Mouse (Mus musculus) hindbrain, embryonic 10.5 days (tissue): ENCODE measurements around the gene Abhd6. TPM values are rescaled to one million over a fixed set of nuclear protein-coding genes. Genes with fewer than 3 reads are reported as not detected.

Source experiments
- DNase-seq: peaks from one replicate; pipeline ENCODE4 v3.0.0-alpha.2; 2017; ENCODE audit warnings: low spot score
- H3K27ac ChIP-seq: fragments of 300-500 bp; sonication (generic); 2 replicates; pipeline ENCODE4 v1.5.1; 2016; ENCODE audit warnings: mild to moderate bottlenecking, moderate library complexity
- H3K27me3 ChIP-seq: fragments of 300-500 bp; sonication (generic); 2 replicates; pipeline ENCODE4 v1.6.1; 2016; ENCODE audit warnings: mild to moderate bottlenecking; ENCODE audit not compliant: poor library complexity, insufficient read depth, severe bottlenecking
- H3K36me3 ChIP-seq: fragments of 300-500 bp; sonication (generic); 2 replicates; pipeline ENCODE4 v1.6.1; 2016; ENCODE audit warnings: mild to moderate bottlenecking, moderate library complexity
- H3K4me1 ChIP-seq: fragments of 300-500 bp; sonication (generic); replicated peaks from 2 replicates; pipeline ENCODE4 v1.6.1; 2016; ENCODE audit warnings: mild to moderate bottlenecking
- H3K4me3 ChIP-seq: fragments of 300-500 bp; sonication (generic); 2 replicates; pipeline ENCODE4 v1.5.1; 2016; ENCODE audit warnings: mild to moderate bottlenecking, moderate library complexity
- H3K9me3 ChIP-seq: fragments of 300-500 bp; sonication (generic); 2 replicates; pipeline ENCODE4 v1.6.1; 2016; ENCODE audit warnings: mild to moderate bottlenecking, moderate library complexity
- WGBS: fragments of 180-500 bp; shearing (Covaris S2); methylation state at CpG from one replicate; pipeline ENCODE4 v1.1.7; 2016; 5-methylcytosine and 5-hydroxymethylcytosine counted together
- polyA plus RNA-seq: library from polyadenylated mRNA; unstranded; fragments of >200 nt; fragmentation: Nextera tagmentation; extraction: Ambion mirVana; gene quantifications from 2 replicates; pipeline ENCODE4 v1.2.1, GENCODE M21; 2016

Gene Abhd6
- polyA plus RNA-seq, 1 experiment from 2014 or later, result 15.1 TPM

DNA sequence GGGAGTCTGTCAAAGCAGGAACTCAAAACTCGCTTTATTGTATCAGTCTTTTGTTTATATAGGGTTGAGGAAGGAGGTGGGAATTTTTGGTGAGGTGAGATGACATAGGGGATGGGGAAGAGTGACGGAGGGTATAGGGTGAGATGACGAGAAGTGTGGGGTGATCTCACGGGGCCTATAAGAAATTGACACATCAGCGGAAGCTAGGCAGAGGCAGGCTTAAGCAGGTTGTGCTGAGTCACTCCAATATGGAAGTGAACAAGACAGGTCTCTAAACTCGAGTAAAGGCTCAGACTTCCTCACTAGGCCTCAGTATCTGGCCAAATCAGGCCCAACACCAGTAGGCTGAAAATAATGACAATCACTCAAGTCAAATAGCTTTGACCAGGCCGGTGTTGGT lies 57.2 kb downstream of the Abhd6 start:
- Histone ChIP-seq H3K9me3 (no peaks in the 10 kb centered on the region), H3K4me1 (peaks cover 18% of the 10 kb centered on the region), H3K4me3 (no peak overlapping the region), H3K27ac (no peak overlapping the region), H3K27me3 (no peaks in the 10 kb centered on the region), H3K36me3 (no peaks in the 10 kb centered on the region)
- WGBS, result 94% methylated on average over 7 of the region's 7 CpGs
- no peak for DNase-seq

DNA sequence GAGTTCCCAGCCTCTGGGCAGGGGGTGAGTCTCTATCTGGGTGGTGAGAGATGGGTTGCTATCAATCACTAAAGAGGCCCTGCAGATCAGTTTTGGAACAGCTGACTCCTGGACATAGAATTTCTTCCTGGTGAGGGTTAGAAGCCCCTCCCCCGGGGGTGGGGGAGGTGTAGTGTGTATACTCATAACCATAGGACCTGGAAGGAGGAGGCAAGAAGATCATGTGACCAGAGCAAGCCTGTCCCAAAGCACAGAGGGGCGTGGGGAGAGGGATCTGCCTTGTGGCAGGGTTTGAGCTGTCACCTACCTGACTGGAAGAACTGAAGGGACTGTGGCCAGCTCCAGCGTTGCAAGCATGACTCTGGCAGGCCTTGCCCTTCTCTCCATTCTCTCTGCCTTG lies 59.4 kb downstream of the Abhd6 start:
- peak overlapping the region; percentile 46 for H3K27ac ChIP-seq
- 30% methylated on average over 3 of the region's 3 CpGs for WGBS

DNA sequence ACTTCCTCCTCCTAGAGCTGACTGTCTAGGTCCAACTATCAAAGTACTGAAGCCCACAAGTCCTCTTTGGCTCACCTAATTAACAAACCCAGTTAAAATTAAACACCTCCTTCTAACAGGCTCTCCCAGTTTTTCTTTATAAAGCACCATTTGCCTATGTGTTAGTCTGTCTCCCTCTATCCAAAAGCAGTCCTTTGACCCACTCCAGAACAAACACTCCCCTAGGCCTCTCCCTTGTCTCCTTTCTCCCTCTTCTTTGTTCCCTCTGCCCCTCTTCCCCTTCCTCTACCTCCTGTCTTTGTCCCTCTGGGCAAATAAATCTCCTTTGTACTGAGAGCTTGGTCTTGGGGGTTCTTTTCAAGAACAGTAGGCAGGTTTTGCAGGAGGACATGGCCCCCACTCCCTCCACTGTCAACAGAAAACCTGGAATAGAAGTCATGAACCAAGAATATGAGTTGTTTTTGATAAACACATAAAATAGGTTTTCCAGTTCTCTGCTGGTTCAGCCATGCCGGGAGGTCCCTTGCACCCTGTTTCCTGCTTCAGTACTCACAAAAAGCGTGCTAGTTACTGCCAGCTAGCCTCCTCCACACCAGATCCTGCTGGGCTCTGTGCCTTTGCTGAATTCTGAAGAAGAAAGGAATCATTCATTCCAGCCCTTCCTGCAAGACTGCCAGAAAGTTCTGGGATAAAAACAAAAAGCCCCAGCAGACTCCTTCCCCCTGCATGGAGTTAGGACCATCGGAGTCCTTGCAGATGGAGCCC lies 60.0 kb downstream of the Abhd6 start:
- H3K4me3 ChIP-seq, result no peak overlapping the region
- H3K9me3 ChIP-seq, result no peaks in the 10 kb centered on the region
- H3K27ac ChIP-seq, result peak overlapping the region; percentile 46
- no peaks in the 10 kb centered on the region for H3K27me3 ChIP-seq
- 51% methylated on average over 3 of the region's 3 CpGs for WGBS
- H3K4me1 ChIP-seq, result peaks cover 17% of the 10 kb centered on the region
- no peaks in the 10 kb centered on the region for H3K36me3 ChIP-seq
- no peak for DNase-seq

More for the DNA sequence above, 59.4 kb downstream of the Abhd6 start:
- no peaks in the 10 kb centered on the region for H3K36me3 ChIP-seq
- peak; percentile 31 for DNase-seq
- H3K4me1 ChIP-seq, result peaks cover 17% of the 10 kb centered on the region
- H3K4me3 ChIP-seq, result no peak overlapping the region
- H3K27me3 ChIP-seq, result no peaks in the 10 kb centered on the region
- H3K9me3 ChIP-seq, result no peaks in the 10 kb centered on the region

DNA sequence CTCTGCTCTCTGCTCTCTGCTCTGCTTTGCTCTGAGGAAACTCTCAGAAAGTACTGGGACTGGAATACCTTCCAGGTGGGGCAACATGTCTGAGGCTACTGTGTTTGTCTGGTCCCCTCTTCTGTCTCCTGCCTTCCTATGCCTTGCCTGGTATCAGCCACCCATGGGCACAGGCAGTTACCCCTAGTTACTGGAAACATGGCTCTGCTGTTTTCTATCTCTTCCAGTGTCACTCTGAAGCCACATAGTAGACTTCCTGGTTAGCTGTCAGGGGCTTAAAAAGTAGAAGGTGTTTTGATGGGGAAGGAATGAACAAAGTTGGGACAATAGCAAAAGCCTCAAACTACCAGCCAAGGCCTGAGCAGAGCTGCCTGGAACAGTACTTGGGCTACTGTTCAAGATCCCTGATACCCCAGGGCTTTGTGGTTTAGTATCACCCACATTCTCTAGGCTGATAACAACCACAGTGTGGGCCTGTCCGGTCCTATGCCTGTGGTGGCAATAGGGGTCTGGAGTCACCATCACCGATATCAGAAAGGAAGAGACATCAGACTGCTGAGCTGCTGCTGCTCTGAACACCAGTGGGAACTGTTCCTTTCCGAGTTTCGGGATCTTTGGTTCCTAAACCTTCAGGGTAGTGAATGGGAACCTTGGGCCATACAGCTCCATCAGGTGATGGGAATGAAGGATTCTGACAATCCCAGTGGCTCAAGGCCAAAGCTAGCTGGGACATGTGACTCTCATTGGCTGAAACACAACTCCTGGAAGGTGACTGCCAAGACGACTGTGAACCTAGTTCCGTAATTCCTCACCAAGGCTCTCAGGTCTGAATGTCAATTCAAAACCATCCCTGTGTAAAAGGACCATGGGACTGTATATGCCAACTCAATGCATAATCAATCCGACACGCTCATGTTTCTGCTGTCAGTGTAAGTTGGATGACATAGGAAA lies 61.4 kb downstream of the Abhd6 start:
- 92% methylated on average over 8 of the region's 8 CpGs for WGBS
- DNase-seq, result no peak
- peak overlapping the region; percentile 14; the same call in 1 of the 2 replicates for H3K27ac ChIP-seq

DNA sequence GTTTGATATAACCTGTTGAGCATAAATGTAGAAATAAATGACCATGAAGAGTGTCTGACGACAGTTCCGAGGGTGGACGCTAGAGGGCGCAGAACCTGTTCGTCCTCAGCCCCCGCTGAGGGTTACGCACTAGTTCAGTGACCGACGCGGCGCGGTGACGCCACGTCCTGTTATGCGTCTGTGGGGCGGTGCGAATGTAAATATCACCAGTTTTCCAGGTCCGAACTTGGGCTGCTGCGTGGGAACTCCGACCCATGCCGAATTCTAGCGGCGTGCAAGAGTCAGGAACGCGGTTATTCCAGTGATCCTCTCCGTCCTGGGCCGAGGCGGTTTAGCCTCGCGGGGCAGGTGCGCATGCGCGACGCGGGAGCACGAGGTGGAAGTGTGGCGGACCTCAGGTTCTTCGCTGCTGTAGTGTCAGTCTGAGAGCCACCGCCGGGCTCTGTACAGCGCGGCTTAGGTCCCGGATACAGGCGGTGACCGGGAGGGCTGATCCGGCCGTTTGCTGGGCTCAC lies 77.5 kb downstream of the Abhd6 start, which contains the start of gene Rpp14:
Gene Rpp14, plus strand, starts transcription at position 203 of the 515 bp plus-strand sequence.
- Histone ChIP-seq H3K4me3 (peak within 1 kb of the TSS; percentile 77), H3K36me3 (peaks cover 19% of the 10 kb centered on the region), H3K27me3 (no peaks in the 10 kb centered on the region), H3K9me3 (no peaks in the 10 kb centered on the region), H3K4me1 (peaks cover 16% of the 10 kb centered on the region), H3K27ac (peak within 1 kb of the TSS; percentile 94)
- peak; percentile 93 for DNase-seq
- under 1% methylated on average over 47 of the region's 47 CpGs for WGBS

More for the DNA sequence above, 61.4 kb downstream of the Abhd6 start:
- peaks cover 17% of the 10 kb centered on the region for H3K4me1 ChIP-seq
- H3K27me3 ChIP-seq, result no peaks in the 10 kb centered on the region
- H3K4me3 ChIP-seq, result no peak overlapping the region
- H3K36me3 ChIP-seq, result no peaks in the 10 kb centered on the region
- no peaks in the 10 kb centered on the region for H3K9me3 ChIP-seq

DNA sequence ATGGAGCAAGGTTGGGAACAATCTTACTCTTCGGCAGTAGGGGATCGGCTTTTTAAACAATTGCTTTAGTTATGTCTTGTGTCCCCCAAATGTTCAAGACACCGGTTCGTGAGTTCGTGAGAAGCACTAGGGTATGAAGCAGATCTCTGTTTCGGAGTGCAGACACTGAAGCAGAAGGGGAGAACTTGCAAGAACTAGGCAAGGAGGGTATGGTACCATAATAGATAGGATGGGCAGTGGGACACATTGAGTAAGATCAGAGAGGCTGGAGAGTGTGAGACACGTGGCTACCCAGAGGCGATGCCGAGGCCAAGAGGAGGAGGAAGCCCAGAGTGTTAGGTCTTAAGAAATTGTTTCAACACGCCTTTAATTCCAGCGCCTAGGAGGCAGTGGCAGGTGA lies 78.0 kb downstream of the Abhd6 start:
- Histone ChIP-seq H3K36me3 (peaks cover 24% of the 10 kb centered on the region), H3K27ac (peak overlapping the region; percentile 94), H3K4me1 (peaks cover 16% of the 10 kb centered on the region), H3K4me3 (peak overlapping the region; percentile 77), H3K27me3 (no peaks in the 10 kb centered on the region), H3K9me3 (no peaks in the 10 kb centered on the region)
- 6% methylated on average over 11 of the region's 11 CpGs for WGBS
- no peak for DNase-seq

DNA sequence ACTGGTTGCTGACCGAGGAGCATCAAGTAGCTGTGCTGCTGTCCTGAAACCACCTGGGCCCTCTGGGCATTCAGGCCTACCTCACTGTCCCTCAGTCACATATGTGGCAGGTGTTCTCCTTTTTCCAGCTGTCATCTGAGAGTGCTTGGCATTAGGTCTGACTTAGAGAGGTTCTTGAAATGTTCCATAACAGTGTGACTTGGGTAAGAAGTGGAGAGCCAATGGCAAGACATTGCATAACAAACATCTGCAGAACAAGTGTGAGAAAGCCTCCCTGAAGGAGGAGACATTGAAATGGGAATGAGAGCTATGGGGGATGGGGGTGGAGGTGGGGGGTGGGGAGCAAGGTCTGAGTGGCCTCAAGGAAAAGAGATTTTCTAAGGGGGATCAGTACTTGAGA lies 80.2 kb downstream of the Abhd6 start:
- no peaks in the 10 kb centered on the region for H3K9me3 ChIP-seq
- H3K4me1 ChIP-seq, result peaks cover 16% of the 10 kb centered on the region
- H3K36me3 ChIP-seq, result peaks cover 46% of the 10 kb centered on the region
- 78% methylated on average over 1 of the region's 1 CpGs for WGBS
- no peak overlapping the region for H3K27ac ChIP-seq
- DNase-seq, result no peak
- no peaks in the 10 kb centered on the region for H3K27me3 ChIP-seq
- no peak overlapping the region for H3K4me3 ChIP-seq

DNA sequence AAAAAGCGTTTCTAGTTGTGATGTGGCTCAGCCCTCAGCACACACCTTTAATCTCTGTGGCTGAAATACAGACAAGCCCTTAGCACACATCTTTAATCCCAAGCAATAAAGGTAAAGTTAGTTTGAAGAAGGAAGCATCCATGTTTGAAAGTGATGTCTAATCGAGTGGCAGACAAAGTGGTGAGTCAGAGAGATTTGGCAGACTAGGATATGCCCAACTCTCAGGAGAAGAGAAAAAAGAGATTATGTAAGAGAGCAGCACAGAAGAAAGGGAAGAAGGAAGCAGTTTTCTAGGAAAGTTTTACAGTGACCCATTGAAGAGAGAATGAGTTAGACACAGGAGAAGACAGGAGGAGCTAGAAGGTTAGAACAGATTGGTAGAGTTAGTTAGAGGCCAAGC lies 86.3 kb downstream of the Abhd6 start:
- H3K9me3 ChIP-seq, result no peaks in the 10 kb centered on the region
- no peak overlapping the region for H3K4me3 ChIP-seq
- no peak overlapping the region for H3K27ac ChIP-seq
- no peak for DNase-seq
- H3K36me3 ChIP-seq, result peaks cover 71% of the 10 kb centered on the region
- H3K27me3 ChIP-seq, result no peaks in the 10 kb centered on the region
- H3K4me1 ChIP-seq, result 0 out of 2 replicates have a peak, but pooled peaks cover 6% of the 10 kb centered on the region
- WGBS, result 92% methylated on average over 2 of the region's 2 CpGs

DNA sequence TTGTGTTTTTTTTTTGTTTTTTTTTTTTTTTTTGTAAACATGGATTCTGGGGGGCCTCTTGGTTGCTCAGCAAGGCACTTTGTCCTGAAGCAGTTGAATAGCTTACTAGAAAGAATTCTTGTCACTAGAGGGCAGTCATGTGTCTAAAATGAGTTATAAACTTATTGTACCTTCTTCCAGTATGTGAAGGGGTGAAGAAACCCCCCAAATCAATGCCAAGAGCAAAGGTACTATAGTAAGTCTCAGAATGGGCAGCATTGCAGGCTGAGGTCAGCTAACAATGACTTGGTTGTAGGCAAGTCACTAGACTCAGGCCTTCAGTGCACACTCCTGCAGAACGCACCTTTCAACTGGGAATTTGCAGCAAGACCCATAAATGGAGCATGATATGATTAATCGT lies 89.9 kb downstream of the Abhd6 start:
- Histone ChIP-seq H3K27me3 (no peaks in the 10 kb centered on the region), H3K9me3 (no peaks in the 10 kb centered on the region), H3K36me3 (peaks cover 36% of the 10 kb centered on the region), H3K4me3 (no peak overlapping the region), H3K27ac (no peak overlapping the region), H3K4me1 (0 out of 2 replicates have a peak, but pooled peaks cover 8% of the 10 kb centered on the region)
- no peak for DNase-seq
- 88% methylated on average over 2 of the region's 2 CpGs for WGBS

DNA sequence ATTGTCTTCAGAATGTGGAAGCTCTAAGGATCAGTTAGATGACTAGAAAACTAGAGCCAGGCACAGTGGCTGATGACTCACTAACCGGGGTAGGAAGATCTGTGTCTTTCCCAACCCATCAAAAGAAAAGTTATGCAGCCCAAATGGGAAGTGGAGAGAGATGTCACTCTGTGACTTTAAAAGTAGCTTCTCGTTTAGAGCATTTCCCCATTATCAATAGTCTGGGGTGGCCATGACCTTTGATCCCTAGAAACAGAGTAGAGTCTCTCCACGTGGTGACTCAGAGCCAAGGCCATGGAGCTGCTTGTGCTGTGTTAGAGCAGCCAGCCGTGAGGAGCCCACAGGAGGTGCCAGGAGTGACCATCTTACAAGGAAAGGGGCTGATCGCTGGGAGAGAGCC lies 90.7 kb downstream of the Abhd6 start:
- WGBS, result 54% methylated on average over 5 of the region's 5 CpGs
- Histone ChIP-seq H3K4me3 (no peak overlapping the region), H3K36me3 (peaks cover 29% of the 10 kb centered on the region), H3K27ac (no peak overlapping the region), H3K4me1 (peaks cover 17% of the 10 kb centered on the region; the same call in 1 of the 2 replicates), H3K27me3 (no peaks in the 10 kb centered on the region), H3K9me3 (no peaks in the 10 kb centered on the region)
- no peak for DNase-seq

DNA sequence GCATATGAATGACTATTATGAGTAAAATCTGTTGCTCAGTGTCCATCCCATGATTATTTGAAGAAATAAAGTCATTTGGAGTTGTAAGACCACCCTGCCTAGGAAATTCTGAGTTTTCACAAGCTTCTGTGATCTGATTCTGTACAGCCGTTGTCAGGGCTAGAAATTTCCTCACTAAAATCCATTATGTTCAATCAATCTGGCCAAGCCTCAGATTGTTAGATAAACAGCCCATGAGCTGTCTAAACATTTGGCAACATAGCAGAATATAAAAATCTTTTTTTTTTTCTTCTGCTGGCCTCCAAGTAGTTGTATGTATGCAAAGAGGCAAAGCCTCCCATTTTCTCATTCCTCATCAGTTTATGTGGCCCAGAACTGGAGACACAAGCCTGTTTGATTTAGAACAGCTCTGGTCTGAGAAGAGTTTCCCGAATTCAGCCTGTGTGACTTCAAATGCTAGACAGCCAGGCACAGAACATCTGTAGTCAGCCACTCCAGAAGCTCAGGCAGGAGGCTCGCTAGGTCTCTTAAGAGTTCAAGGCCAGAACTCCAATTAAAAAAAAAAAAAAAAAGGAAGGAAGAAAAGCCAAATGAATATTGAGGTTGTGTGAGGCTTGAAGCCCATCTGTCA lies 92.3 kb downstream of the Abhd6 start:
- H3K9me3 ChIP-seq, result no peaks in the 10 kb centered on the region
- H3K36me3 ChIP-seq, result peaks cover 13% of the 10 kb centered on the region
- DNase-seq, result no peak
- H3K4me3 ChIP-seq, result no peak overlapping the region
- H3K27ac ChIP-seq, result no peak overlapping the region
- no peaks in the 10 kb centered on the region for H3K27me3 ChIP-seq
- peaks cover 24% of the 10 kb centered on the region for H3K4me1 ChIP-seq
- 74% methylated on average over 3 of the region's 3 CpGs for WGBS

DNA sequence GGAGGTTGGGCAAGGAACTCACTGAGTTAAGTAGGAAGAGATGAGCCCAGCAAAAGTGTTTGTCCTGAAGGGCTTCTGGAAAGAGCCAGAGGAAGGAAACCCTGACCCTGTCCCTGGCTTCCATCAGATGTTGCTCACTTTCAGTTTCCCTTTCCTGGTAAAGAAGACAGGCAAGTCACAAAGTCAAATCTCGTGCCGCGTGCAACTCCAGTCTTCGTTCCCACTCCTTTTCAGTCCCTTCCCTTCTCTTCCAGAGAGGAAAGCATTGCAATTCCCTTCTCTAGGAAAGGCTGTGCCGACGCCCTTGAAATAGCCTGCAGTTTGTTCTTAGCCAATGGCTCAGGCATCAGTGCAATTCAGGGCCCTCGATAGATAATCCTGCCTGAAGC lies 92.9 kb downstream of the Abhd6 start:
- 76% methylated on average over 7 of the region's 7 CpGs for WGBS
- no peaks in the 10 kb centered on the region for H3K27me3 ChIP-seq
- DNase-seq, result no peak
- no peak overlapping the region for H3K4me3 ChIP-seq
- H3K9me3 ChIP-seq, result no peaks in the 10 kb centered on the region
- H3K36me3 ChIP-seq, result peaks cover 8% of the 10 kb centered on the region
- H3K4me1 ChIP-seq, result peaks cover 24% of the 10 kb centered on the region
- no peak overlapping the region for H3K27ac ChIP-seq
